Mouse (Mus musculus): Measurements from ENCODE around the gene Gprc5a. TPM values are rescaled to one million over a fixed set of nuclear protein-coding genes. Genes with fewer than 3 reads are reported as not detected.
A peak's percentile ranks its signal among the peaks of the same experiment; 100 is the strongest.

The Gprc5a gene
- polyA plus RNA-seq (2012; fragmentation: generic; extraction: Trizol): 10.8 TPM

DNA sequence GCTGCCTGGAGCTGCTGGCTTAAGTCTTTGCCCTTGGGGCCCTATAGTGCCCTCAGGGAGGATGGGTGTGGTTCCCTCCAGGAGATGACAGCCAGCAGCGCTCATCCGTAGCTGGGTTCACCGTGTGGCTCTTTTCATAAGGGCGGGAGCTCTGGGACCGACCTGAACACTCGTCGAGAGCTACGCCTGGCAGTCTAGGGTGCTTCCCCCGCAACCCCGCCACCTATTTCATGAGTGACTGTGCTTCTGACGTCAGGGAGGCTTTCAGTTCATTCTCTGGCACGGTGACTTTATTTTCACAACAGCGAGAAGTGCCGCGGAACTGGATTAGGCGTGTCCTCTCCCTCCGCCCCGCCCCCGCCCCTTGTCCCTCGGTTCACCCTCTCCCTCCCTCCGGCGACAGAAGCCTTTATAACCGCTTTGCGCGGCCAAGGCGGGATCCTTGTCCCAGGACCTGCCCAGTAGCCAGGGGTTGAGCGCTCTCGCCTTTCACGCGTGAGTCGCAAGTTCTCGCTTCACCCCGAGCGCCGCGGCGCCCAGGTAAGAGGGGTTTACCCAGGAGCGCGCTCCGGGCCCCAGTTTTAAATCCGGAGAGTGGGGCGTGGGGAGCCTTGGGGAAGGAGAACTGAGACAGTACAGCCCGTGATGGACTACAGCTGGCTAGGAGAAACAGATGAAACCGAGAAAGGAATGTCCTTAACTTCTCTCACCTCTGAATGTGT lies at the start of gene Gprc5a:
Gene Gprc5a, plus strand, starts transcription at position 416 of the 722 bp plus-strand sequence.
- no peaks in the 10 kb centered on the region for H3K27me3 ChIP-seq (ENCODE audit: control insufficient read depth, insufficient read depth, insufficient read length)
- peak within 1 kb of the TSS; percentile 83 for H3K4me2 ChIP-seq (ENCODE audit: low read depth)
- no peak for TF ChIP-seq TCF3 (IDR thresholded peaks at IDR 0.05; ENCODE audit: insufficient read length, low read depth)
- TF ChIP-seq POLR2AphosphoS2 (IDR thresholded peaks at IDR 0.05; ENCODE audit: insufficient read length, low read depth): peak; percentile 64
- no peak for TF ChIP-seq CEBPB (IDR thresholded peaks at IDR 0.05; ENCODE audit: insufficient read depth, poor library complexity, severe bottlenecking)
- peak; percentile 59 for TF ChIP-seq POLR2A (IDR thresholded peaks at IDR 0.05; ENCODE audit: insufficient read length, low read depth)
- no peak for TF ChIP-seq MAX (IDR thresholded peaks at IDR 0.05; ENCODE audit: low read depth)

DNA sequence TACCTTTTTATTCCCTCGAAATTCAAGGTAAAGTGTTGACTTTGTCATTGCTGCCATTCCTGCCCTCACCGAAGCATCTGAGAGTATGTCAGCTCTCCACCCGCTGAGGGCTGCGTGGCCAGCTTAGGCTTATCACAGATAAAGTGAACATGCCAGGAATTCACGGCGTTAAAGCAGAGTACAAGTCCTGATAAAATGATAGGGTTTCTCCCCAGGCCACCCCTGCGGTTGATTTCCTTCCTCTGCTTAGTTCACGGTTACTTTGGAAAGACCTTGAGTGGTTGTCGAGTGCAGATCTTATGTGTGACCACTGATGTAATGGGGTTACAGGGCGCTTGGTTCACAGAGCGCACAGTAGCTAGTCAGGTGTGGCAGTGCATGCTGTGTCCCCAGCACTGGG lies 48.2 kb upstream of the Gprc5a start:
- no peak for TF ChIP-seq E2F4 (IDR thresholded peaks at IDR 0.05; ENCODE audit: insufficient read depth)
- TF ChIP-seq USF1 (IDR thresholded peaks at IDR 0.05; ENCODE audit: low read depth): no peak
- TF ChIP-seq REST (IDR thresholded peaks at IDR 0.05; ENCODE audit: insufficient read depth, insufficient read length): no peak
- no peak for TF ChIP-seq TCF12 (IDR thresholded peaks at IDR 0.05; ENCODE audit: insufficient read depth, poor library complexity, severe bottlenecking)
- TF ChIP-seq CEBPB (IDR thresholded peaks at IDR 0.05; ENCODE audit: insufficient read depth, poor library complexity, severe bottlenecking): no peak
- Histone ChIP-seq H3K36me3 (ENCODE audit: control insufficient read depth, insufficient read depth) (peaks cover 57% of the 10 kb centered on the region), H3K4me3 (no peak overlapping the region), H3K4me2 (ENCODE audit: low read depth) (no peak overlapping the region), H3K27me3 (ENCODE audit: control insufficient read depth, insufficient read depth, insufficient read length) (no peaks in the 10 kb centered on the region), H3ac (ENCODE audit: control insufficient read depth, insufficient read length) (no peak overlapping the region), H3K79me2 (ENCODE audit: control insufficient read depth, insufficient read depth) (peaks cover 5% of the 10 kb centered on the region)

More for the DNA sequence above, at the start of gene Gprc5a:
- H3ac ChIP-seq (ENCODE audit: control insufficient read depth, insufficient read length): peak within 1 kb of the TSS; percentile 24
- H3K79me2 ChIP-seq (ENCODE audit: control insufficient read depth, insufficient read depth): peaks cover 22% of the 10 kb centered on the region
- peak within 1 kb of the TSS; percentile 62 for H3K4me3 ChIP-seq
- H3K36me3 ChIP-seq (ENCODE audit: control insufficient read depth, insufficient read depth): no peaks in the 10 kb centered on the region

DNA sequence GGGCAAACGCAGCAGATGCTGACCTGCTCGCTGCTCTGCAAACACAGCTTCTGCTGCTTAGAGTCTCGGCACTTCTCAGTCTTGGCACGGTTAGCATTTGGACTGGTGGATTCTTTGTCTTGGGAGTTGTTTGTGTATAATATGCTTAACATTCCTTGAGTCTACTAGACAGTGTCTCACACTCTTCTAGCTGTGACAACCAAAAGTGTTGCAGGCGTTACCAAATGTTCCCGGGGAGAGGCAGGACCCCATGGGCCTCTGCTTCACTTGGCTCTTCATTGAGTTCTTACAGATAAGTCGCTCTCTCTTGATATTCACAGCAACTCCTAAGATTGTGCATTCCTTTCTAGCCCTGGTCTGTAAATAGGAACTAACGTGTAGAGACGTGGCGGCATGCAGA lies 45.9 kb upstream of the Gprc5a start:
- Histone ChIP-seq H3ac (ENCODE audit: control insufficient read depth, insufficient read length) (no peak overlapping the region), H3K79me2 (ENCODE audit: control insufficient read depth, insufficient read depth) (no peaks in the 10 kb centered on the region)
- TF ChIP-seq MAX (IDR thresholded peaks at IDR 0.05; ENCODE audit: low read depth): no peak
- TF ChIP-seq REST (IDR thresholded peaks at IDR 0.05; ENCODE audit: insufficient read depth, insufficient read length): no peak
- no peak for TF ChIP-seq TCF12 (IDR thresholded peaks at IDR 0.05; ENCODE audit: insufficient read depth, poor library complexity, severe bottlenecking)
- TF ChIP-seq SRF (IDR thresholded peaks at IDR 0.05; ENCODE audit: control insufficient read depth, insufficient read length, low read depth): no peak
- TF ChIP-seq MYOD1 (IDR thresholded peaks at IDR 0.05; ENCODE audit: control insufficient read depth in 1 of 3, insufficient read length in 2 of 3, low read depth in 2 of 3): no peak
- TF ChIP-seq CEBPB (IDR thresholded peaks at IDR 0.05; ENCODE audit: insufficient read depth, poor library complexity, severe bottlenecking): no peak
- TF ChIP-seq USF1 (IDR thresholded peaks at IDR 0.05; ENCODE audit: low read depth): no peak
- no peak for TF ChIP-seq POLR2A (IDR thresholded peaks at IDR 0.05; ENCODE audit: insufficient read length, low read depth)
- no peak for TF ChIP-seq E2F4 (IDR thresholded peaks at IDR 0.05; ENCODE audit: insufficient read depth)
- no peak for TF ChIP-seq MYOG (IDR thresholded peaks at IDR 0.05; ENCODE audit: control insufficient read depth in 1 of 3, insufficient read depth in 1 of 3, insufficient read length in 2 of 3, low read depth in 2 of 3)
- no peak for TF ChIP-seq TCF3 (IDR thresholded peaks at IDR 0.05; ENCODE audit: insufficient read length, low read depth)
- no peak for TF ChIP-seq POLR2AphosphoS2 (IDR thresholded peaks at IDR 0.05; ENCODE audit: insufficient read length, low read depth)

DNA sequence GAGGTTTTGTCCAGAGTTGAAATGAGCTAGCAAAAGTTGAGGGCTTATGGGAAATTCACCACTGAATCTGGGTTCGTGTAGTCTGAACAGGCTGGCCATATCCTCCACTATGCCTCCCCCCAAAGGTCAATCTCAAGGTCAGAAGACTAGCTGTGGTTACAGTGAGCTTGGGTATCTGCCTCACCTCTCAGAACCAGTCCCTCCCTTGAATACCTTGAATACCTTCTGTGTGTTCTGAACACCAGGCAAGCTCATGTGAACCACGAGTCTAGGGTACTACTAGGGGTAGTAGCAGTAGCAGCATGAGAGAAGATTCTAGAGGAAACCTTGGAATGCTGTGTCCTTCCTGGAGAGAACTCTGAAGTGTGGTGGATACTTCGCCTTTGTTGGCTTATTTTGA lies 43.8 kb upstream of the Gprc5a start:
- H3K36me3 ChIP-seq (ENCODE audit: control insufficient read depth, insufficient read depth): peaks cover 48% of the 10 kb centered on the region
- H3K4me3 ChIP-seq: no peak overlapping the region
- no peaks in the 10 kb centered on the region for H3K27me3 ChIP-seq (ENCODE audit: control insufficient read depth, insufficient read depth, insufficient read length)
- H3K4me2 ChIP-seq (ENCODE audit: low read depth): no peak overlapping the region
- no peaks in the 10 kb centered on the region for H3K79me2 ChIP-seq (ENCODE audit: control insufficient read depth, insufficient read depth)
- TF ChIP-seq CEBPB (IDR thresholded peaks at IDR 0.05; ENCODE audit: insufficient read depth, poor library complexity, severe bottlenecking) (no peak), MYOG (IDR thresholded peaks at IDR 0.05; ENCODE audit: control insufficient read depth in 1 of 3, insufficient read depth in 1 of 3, insufficient read length in 2 of 3, low read depth in 2 of 3) (no peak), SRF (IDR thresholded peaks at IDR 0.05; ENCODE audit: control insufficient read depth, insufficient read length, low read depth) (no peak), USF1 (IDR thresholded peaks at IDR 0.05; ENCODE audit: low read depth) (no peak), TCF12 (IDR thresholded peaks at IDR 0.05; ENCODE audit: insufficient read depth, poor library complexity, severe bottlenecking) (no peak), REST (IDR thresholded peaks at IDR 0.05; ENCODE audit: insufficient read depth, insufficient read length) (no peak), POLR2AphosphoS2 (IDR thresholded peaks at IDR 0.05; ENCODE audit: insufficient read length, low read depth) (no peak), E2F4 (IDR thresholded peaks at IDR 0.05; ENCODE audit: insufficient read depth) (no peak), TCF3 (IDR thresholded peaks at IDR 0.05; ENCODE audit: insufficient read length, low read depth) (no peak)
- H3ac ChIP-seq (ENCODE audit: control insufficient read depth, insufficient read length): no peak overlapping the region

More for the DNA sequence above, 45.9 kb upstream of the Gprc5a start:
- H3K36me3 ChIP-seq (ENCODE audit: control insufficient read depth, insufficient read depth): peaks cover 61% of the 10 kb centered on the region
- H3K4me3 ChIP-seq: no peak overlapping the region
- H3K4me2 ChIP-seq (ENCODE audit: low read depth): no peak overlapping the region
- no peaks in the 10 kb centered on the region for H3K27me3 ChIP-seq (ENCODE audit: control insufficient read depth, insufficient read depth, insufficient read length)

DNA sequence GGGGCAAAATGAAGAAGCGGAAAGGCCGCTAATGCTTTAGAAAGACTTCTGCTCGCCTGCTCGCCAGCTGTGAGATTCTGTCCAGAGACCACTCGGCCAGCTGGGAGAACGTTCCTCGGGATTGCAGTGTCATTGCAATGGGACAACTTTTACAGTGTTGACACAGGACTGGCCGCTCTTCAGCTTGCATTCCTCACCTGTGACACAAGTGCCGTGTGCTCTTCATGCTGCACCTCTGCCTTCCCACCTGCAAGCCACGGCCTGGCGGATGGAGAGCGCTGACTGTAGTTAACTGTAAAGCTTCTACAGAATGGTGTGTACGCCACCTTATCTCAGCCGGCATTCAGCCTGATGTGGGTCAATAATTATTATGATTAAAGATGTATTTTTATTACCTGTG lies 42.1 kb upstream of the Gprc5a start:
- TF ChIP-seq TCF3 (IDR thresholded peaks at IDR 0.05; ENCODE audit: insufficient read length, low read depth): no peak
- no peak for TF ChIP-seq POLR2AphosphoS2 (IDR thresholded peaks at IDR 0.05; ENCODE audit: insufficient read length, low read depth)
- TF ChIP-seq SRF (IDR thresholded peaks at IDR 0.05; ENCODE audit: control insufficient read depth, insufficient read length, low read depth): no peak
- no peak for TF ChIP-seq TCF12 (IDR thresholded peaks at IDR 0.05; ENCODE audit: insufficient read depth, poor library complexity, severe bottlenecking)
- Histone ChIP-seq H3K36me3 (ENCODE audit: control insufficient read depth, insufficient read depth) (peaks cover 33% of the 10 kb centered on the region), H3K79me2 (ENCODE audit: control insufficient read depth, insufficient read depth) (no peaks in the 10 kb centered on the region), H3K27me3 (ENCODE audit: control insufficient read depth, insufficient read depth, insufficient read length) (no peaks in the 10 kb centered on the region), H3ac (ENCODE audit: control insufficient read depth, insufficient read length) (no peak overlapping the region), H3K4me2 (ENCODE audit: low read depth) (no peak overlapping the region), H3K4me3 (no peak overlapping the region)

Measured in myocyte (in vitro differentiated cells).